Mouse (Mus musculus): Measurements from ENCODE around the gene Mgmt. TPM values are rescaled to one million over a fixed set of nuclear protein-coding genes. Genes with fewer than 3 reads are reported as not detected.

Gene Mgmt
- polyA plus RNA-seq, 1 experiment = 4.7 TPM

DNA sequence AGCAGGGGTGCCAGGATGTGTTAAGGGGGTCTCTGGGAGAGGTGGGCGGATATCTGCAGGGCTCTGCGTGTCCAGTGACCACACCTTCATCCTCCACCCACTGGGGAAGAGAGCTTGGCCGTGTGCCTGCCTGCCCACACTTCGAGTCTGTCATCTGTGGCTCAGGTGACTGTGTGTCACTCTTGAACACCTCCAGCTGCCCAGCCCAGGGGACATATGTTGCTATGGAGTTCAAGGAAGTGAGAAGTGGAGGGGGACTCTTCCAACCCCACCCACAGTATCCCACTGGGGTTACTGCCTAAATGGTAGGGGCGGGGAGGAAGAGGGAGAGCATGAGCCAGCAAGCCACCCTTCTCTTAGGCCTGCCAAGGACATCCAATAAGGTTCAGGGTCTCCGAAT lies 192.7 kb downstream of the Mgmt start:
- no peak for TF ChIP-seq GATA1 (IDR thresholded peaks at IDR 0.05; ENCODE audit: low read length)

DNA sequence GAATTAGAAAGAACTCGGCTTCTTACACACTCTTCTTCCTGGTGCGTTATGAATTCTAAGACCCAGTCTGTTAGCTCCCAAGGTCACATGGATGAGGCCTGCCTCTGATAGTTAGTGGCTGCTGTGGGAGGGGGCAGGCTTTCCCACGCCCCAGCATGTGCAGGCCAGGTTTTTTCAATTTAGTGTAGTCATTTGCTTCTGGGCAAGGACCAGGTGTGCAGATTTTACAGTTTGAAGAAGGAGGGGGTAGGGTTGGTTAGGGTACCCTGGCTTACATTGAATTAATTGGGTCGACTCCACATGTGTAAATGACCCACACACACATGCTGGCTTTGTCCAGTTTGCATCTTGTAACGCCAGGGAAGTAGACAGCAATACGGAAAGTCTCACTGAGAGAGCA lies 193.7 kb downstream of the Mgmt start:
- TF ChIP-seq GATA1 (IDR thresholded peaks at IDR 0.05; ENCODE audit: low read length) = no peak

DNA sequence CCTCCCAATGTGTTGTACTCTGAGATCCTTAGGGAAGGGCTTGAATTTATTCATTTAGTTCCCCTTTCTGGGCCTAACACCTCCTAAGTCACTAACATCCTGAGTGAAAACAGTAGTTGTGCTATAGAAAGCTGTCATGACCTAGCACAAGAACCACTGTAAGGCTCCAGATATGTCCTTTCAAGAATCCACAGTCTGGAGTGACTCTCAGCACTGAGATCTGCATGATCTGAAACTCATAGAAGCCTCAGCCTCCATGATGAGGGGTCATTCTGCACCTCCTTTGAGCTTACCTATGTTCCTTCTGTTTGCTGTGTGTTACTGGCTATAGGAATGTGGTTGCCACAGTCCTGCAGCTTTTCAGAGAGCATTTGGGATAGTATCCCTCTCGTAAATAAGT lies 200.1 kb downstream of the Mgmt start:
- no peak for TF ChIP-seq GATA1 (IDR thresholded peaks at IDR 0.05; ENCODE audit: low read length)

DNA sequence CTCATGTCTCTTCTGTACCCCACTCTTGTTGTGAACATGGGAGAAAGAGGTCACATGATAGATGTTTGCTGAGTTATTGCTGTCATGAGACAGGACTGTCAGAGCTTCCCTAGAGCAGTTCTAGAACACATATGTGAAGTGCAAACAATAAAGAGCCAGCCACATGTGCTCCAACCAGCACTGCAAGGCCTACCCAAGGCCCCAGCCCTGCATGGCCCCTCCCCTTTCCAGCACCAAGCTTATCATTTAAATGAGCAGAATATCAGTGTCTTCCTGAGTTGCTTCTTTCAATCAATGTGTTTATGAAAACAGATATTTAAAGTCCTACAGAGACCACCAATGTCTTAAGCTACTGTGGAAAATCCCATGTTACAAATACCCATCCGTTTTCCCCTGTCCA lies 201.3 kb downstream of the Mgmt start:
- TF ChIP-seq GATA1 (IDR thresholded peaks at IDR 0.05; ENCODE audit: low read length) = no peak

DNA sequence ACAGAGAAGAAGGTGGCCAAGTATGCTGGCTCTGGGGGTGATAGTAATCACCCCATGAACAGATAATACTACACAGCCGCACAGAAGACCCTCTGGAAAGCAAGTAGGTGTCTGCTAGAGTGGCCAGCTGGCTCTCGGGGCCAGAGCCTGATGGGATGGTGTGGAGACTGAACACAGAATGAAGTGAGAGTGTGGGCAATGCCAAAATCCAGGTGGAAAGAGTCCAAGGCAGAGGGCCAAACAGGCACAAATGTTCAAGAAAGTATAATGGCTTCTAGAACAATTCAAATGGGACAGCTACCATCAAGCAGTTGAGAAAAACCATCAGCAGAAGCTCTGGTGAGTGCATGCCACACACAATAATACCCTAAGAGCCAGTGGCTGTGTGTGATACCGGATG lies 205.4 kb downstream of the Mgmt start:
- no peak for TF ChIP-seq GATA1 (IDR thresholded peaks at IDR 0.05; ENCODE audit: low read length)

DNA sequence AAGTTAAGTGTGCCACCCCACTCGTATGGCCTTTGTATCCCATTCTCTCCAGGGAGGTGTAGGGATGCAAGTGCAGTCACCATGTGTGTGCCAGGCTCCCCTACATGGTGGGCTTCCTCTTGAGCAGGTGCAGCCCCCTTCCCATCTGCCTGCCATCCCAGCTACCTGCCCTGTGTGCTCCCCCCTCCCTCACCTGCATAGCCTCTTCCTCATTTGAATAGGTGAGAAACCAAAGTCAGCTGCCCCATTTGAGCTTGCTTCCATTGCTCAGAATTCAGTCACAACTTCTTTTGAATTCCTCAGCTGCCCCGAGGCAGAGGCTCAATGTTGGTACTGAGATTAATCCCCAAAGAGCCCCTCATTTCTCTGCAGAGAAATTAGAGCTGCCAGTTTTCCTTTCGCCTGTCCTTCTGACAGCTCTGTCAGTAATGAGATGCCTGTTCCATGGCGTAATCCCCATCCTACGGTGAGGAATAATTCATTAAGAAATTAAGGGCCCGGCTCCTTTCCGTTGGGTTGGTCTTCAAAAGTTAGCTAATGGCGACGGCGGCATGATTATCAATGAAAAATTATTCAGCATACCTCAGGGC lies 208.3 kb downstream of the Mgmt start:
- TF ChIP-seq GATA1 (IDR thresholded peaks at IDR 0.05; ENCODE audit: low read length) = no peak

DNA sequence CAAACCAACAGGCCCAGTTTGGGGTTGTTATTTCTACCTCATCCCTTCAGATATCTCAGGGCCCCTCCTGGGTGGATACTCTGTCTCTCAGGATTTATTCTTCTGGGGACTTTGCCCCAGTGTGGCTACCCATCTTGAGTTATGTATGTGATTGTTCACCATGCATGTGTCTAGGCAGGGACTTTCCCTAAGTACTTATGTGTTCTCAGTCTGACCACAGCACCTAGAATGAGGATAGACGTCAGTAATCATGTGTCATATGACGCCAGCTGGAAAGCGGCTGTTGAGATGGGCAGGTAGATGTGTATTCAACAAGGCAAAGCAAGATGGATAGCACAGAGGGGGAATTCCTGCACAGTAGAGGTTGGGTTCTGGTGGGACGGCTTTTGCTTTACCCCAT lies 217.7 kb downstream of the Mgmt start:
- no peak for TF ChIP-seq GATA1 (IDR thresholded peaks at IDR 0.05; ENCODE audit: low read length)

DNA sequence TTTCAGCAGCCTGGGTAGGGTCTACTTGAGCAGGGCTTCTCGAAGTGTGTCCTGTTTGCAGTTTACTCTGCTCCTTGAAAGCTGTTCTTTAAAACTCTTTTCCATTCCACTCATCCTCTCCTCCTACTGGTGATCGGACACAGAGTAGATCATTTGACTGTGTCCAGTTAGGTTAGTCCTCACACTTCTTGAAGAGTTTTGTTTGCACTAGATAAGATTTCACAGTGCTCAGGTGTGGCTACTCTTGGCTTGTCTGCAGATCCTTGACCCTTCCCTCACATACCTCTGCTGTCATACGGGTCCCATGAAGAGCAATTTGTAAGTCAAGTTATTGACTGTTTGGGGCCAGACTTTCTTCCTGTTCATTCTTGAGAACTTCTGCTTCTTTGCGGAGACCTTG lies 221.8 kb downstream of the Mgmt start:
- TF ChIP-seq GATA1 (IDR thresholded peaks at IDR 0.05; ENCODE audit: low read length) = no peak

DNA sequence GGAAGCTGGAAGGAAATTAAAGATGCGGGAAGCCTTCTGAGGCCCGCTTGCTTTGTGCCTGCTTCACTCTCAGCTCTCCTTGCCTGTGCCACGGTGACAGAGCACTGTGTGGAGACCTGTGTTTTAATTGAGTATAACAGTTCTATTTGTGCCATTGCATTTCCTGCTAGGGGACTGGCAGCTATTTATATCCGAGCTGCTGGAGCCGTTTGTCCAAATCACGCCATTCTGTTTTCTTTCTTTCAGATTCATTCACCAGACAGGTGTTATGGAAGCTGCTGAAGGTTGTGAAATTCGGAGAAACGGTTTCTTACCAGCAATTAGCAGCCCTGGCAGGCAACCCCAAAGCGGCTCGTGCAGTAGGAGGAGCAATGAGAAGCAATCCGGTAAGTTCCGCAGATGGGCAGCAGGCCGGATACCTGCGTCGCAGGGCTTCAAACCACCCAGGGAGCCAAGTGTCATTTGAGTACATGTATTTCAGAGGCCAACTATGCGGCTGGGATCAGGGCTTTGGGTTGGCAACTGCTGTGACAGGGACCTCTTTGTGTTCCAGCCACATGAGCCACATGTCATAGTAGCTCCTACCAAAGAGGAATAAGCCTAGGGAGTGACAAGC lies 226.9 kb downstream of the Mgmt start:
- TF ChIP-seq GATA1 (IDR thresholded peaks at IDR 0.05; ENCODE audit: low read length) = no peak

DNA sequence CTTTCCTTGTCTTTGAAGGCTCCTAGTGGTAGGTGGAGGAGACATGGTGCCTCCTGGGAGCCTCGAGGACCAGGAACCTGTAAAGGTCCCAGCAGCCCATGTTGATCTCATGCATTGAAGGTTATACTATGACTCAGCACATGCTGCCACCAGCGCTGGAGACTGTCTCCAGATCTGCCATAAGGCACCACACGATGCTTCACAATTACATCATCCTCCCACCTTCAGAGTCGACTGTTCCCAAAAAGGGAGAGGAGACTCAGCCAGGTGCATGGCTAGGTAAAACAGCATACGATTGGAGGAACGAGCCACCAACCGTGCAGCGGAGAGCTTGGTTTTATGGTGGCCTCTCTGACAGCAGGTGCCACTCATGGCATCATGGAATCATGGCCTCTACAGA lies 234.3 kb downstream of the Mgmt start:
- no peak for TF ChIP-seq GATA1 (IDR thresholded peaks at IDR 0.05; ENCODE audit: low read length)

DNA sequence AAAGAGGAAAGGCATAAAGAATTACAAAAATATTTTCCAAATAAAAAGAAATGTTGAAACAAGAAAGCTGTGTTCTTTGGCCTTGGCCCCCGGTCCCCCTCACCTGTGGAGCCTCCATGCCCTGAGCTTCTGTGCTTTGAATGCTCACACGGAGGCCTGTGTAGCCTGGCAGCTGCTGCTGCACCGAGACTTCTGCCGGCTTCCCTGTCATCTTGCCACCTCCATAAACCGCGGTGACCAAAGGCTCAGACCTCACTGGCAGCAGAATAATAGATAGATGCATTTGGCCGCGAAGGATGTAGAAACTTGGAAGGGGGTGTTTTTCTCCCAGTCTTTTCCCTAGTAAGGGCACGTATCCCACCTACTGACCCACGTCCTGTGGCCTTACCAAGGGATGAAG lies 235.8 kb downstream of the Mgmt start:
- no peak for TF ChIP-seq GATA1 (IDR thresholded peaks at IDR 0.05; ENCODE audit: low read length)

DNA sequence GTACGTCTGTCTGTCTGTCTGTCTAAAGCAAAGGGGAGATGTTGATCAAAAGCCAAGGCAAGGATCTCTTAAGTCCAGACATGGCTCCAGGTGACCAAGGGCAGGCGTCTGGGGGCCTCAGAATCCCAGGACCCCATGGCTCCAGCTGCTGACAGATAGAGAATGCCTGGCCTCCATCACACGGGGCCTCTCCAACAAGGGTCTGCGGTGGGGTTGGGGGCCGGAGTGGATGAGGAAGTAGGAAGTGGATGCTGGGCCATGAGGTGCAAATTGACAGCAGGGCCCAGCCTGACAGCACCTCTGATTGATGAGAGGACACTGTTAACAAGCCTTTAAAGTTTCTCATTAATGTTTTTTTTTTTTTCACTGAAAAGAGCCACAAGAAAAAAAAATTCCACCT lies 237.5 kb downstream of the Mgmt start:
- no peak for TF ChIP-seq GATA1 (IDR thresholded peaks at IDR 0.05; ENCODE audit: low read length)

DNA sequence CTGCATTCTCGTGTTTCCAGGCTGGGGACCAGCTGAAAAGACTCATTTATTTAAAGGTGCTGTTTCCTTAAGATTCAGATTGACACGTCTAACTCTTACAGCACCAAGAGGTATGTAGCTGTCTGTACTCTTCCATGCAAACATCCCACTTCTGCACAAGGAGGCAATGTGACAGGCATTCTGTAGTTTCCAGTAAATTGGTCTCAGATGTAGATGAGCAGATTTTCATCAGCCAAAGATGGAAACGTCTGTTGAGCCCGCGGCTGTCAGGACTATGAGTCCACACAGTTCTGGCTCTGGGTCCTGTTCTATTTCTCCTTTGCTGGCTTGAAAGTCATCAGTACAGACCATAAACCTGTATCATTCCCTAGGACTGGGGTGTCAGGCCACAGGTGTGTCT lies 243.7 kb downstream of the Mgmt start:
- no peak for TF ChIP-seq GATA1 (IDR thresholded peaks at IDR 0.05; ENCODE audit: low read length)

DNA sequence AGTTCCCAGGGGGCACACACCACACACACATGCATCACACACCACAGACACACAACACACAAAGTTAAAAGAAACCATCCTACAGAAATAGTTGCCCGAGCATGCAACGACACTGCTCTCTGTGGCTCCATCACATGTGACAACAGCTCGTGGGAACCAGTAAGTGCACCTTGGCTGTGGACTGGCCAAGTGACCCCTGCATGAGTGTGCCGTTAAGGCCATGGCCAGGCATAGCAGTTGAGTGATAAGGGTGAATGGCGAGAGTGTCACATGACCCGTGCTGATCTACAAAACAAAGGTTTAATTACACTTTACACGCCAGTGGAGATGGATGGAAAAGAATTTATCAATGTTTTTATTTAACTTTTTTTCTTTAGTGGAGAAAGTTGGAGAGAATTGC lies 245.9 kb downstream of the Mgmt start:
- no peak for TF ChIP-seq GATA1 (IDR thresholded peaks at IDR 0.05; ENCODE audit: low read length)

DNA sequence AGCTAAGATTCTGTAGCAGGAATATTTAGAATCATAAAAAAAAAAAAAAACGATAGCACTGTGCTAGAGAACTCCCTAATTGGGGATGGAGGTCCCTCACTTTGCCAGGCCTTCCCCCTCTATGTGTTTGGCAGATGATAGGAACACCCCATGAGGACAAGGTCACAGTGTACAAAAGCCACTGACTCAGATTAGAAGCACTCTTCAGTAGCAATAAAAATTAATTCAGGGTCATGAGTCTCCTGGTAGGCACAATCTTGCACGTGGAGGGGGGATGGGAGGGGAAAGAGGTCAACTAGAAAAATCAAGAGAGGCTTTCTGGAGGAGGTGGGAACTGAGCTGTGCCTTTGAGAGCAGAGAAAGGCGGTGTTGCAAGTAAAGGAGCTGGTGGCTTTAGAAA lies 247.0 kb downstream of the Mgmt start:
- TF ChIP-seq GATA1 (IDR thresholded peaks at IDR 0.05; ENCODE audit: low read length) = no peak

DNA sequence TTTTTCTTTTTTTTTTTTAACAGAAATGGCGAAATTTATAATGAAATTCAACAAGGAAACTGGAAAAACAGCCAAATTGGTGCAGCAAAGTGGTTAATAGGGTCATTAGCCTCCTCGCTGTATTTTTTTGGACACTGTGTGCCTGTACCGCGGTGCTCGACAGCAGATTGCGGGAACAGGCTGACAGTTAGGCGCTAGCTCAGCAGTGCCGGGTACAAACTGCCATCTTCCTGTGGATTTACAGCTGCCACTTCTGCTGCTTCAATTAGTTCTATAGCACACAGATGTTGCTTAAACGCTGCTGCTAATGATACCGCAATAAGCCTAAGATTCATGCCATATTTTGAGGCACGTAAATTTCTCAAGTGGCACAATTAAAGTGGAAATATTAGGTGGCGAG lies 252.7 kb downstream of the Mgmt start:
- no peak for TF ChIP-seq GATA1 (IDR thresholded peaks at IDR 0.05; ENCODE audit: low read length)

DNA sequence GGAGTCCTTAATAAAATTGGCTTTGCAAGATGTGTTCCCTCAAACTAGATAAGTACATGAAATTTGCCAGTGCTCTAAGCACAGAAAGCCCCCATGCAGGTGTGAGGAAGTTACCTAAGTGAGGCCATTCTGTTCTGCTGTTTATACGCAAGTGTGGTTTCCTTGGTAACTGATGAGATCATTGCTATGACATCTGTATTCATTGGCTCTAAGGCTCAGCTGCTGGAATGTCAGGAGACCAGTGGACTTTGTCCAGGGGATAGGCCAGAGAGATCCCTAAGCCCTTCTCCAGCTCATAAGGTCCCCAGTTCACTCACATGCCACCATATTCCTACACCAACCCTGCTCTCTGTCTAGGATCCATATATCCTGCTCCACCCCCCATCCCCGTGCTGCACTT lies 257.4 kb downstream of the Mgmt start:
- no peak for TF ChIP-seq GATA1 (IDR thresholded peaks at IDR 0.05; ENCODE audit: low read length)

DNA sequence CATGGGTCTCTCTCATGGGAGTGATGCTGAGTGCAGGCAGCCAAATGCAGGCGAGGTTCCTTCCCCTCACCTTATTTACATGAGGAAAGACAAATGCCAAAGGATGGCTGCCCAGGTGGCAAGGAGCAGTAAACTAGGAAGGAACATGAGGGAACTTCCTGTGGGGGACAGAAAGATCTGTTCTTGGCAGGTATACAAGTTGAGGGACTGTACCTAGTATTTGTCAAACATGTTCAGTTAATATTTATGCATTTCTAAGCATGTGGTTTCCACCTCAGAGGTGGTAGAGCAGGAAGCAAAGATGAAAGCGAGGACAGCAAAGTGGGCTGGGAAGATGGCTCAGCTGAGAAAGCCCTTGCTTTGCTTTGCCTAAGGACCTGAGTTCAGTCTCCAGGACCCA lies 260.2 kb downstream of the Mgmt start:
- TF ChIP-seq GATA1 (IDR thresholded peaks at IDR 0.05; ENCODE audit: low read length) = no peak
